Mouse (Mus musculus) CH12.LX (cell line): ENCODE measurements around the gene Styk1. TPM values are rescaled to one million over a fixed set of nuclear protein-coding genes. Genes with fewer than 3 reads are reported as not detected.

Experiments used
- DNase-seq: peaks from one replicate; pipeline ENCODE4 v3.0.0-alpha.2; 2013; ENCODE audit errors: extremely low read depth
- H3K27ac ChIP-seq: 2 replicates; pipeline ENCODE4 v1.5.1; 2012; ENCODE audit warnings: low read depth, mild to moderate bottlenecking, control low read depth, moderate library complexity; ENCODE audit not compliant: insufficient read depth
- H3K27me3 ChIP-seq: replicated peaks from 2 replicates; pipeline ENCODE3; 2012; ENCODE audit warnings: inconsistent platforms
- H3K36me3 ChIP-seq, 2 experiments: replicated peaks in 1 of 2; 2 replicates each; pipeline versions ENCODE3 to v1.6.1; 2012; ENCODE audit warnings: inconsistent platforms in 1 of 2, low read length in 1 of 2, mild to moderate bottlenecking in 1 of 2, mixed read lengths in 1 of 2, moderate library complexity in 1 of 2; ENCODE audit not compliant: control insufficient read depth in 1 of 2, insufficient read depth in 1 of 2
- H3K4me1 ChIP-seq, 2 experiments: 2 replicates each; pipeline ENCODE4 v1.6.1; 2012; ENCODE audit warnings: inconsistent platforms in 1 of 2, moderate library complexity in 1 of 2; ENCODE audit not compliant: insufficient read depth in 2 of 2, control insufficient read depth in 1 of 2
- H3K4me2 ChIP-seq: 2 replicates; pipeline ENCODE4 v1.6.1; 2012; ENCODE audit warnings: low read depth, mild to moderate bottlenecking, control low read depth; ENCODE audit not compliant: poor library complexity, insufficient read depth, severe bottlenecking
- H3K4me3 ChIP-seq, 3 experiments: fragments of 150-350 bp in 1 of 3; sonication (generic) in 1 of 3; replicated peaks in 1 of 3; 2 replicates each; pipeline versions ENCODE3 to v1.5.1; 2011 to 2012; ENCODE audit warnings: low read depth in 2 of 3, low read length in 2 of 3, mild to moderate bottlenecking in 2 of 3, moderate library complexity in 2 of 3, control low read depth in 1 of 3, improper control_type of control experiment in 1 of 3, inconsistent platforms in 1 of 3, mixed read lengths in 1 of 3; ENCODE audit not compliant: poor library complexity in 1 of 3
- H3K79me2 ChIP-seq: replicated peaks from 2 replicates; pipeline ENCODE4 v1.6.1; 2012; ENCODE audit warnings: mild to moderate bottlenecking, moderate library complexity; ENCODE audit not compliant: control insufficient read depth, poor library complexity, insufficient read depth, severe bottlenecking; ENCODE audit errors: extremely low read depth
- H3K9ac ChIP-seq: 2 replicates; pipeline ENCODE4 v1.6.1; 2012; ENCODE audit warnings: low read depth, mild to moderate bottlenecking, control low read depth, moderate library complexity; ENCODE audit not compliant: insufficient read depth
- H3K9me3 ChIP-seq: replicated peaks from 2 replicates; pipeline ENCODE3; 2012; ENCODE audit warnings: low read length, inconsistent platforms, mixed read lengths
- E2F4 ChIP-seq: IDR thresholded peaks from 2 replicates; pipeline ENCODE4 v1.6.1; 2011; ENCODE audit warnings: low read depth, low read length, improper control_type of control experiment; ENCODE audit not compliant: insufficient replicate concordance
- ELF1 ChIP-seq: IDR thresholded peaks from 2 replicates; pipeline ENCODE4 v1.6.1; 2014; ENCODE audit warnings: low read depth, mild to moderate bottlenecking, inconsistent platforms, low read length, improper control_type of control experiment
- GABPA ChIP-seq: IDR thresholded peaks from 2 replicates; pipeline ENCODE4 v1.6.1; 2012; ENCODE audit warnings: low read depth, low read length, improper control_type of control experiment, inconsistent platforms; ENCODE audit not compliant: insufficient replicate concordance
- HCFC1 ChIP-seq: IDR thresholded peaks from 2 replicates; pipeline ENCODE4 v1.6.1; 2012; ENCODE audit warnings: low read depth, mild to moderate bottlenecking, inconsistent platforms, low read length, improper control_type of control experiment
- JUN ChIP-seq: IDR thresholded peaks from 2 replicates; pipeline ENCODE4 v1.6.1; 2011; ENCODE audit warnings: low read depth, mild to moderate bottlenecking, low read length, improper control_type of control experiment, moderate library complexity; ENCODE audit not compliant: insufficient read depth
- KAT2A ChIP-seq: IDR thresholded peaks from 2 replicates; pipeline ENCODE4 v1.6.1; 2012; ENCODE audit warnings: low read length, improper control_type of control experiment, inconsistent platforms; ENCODE audit not compliant: insufficient replicate concordance
- MAFK ChIP-seq: IDR thresholded peaks from 2 replicates; pipeline ENCODE4 v1.6.1; 2011; ENCODE audit warnings: low read length, improper control_type of control experiment; ENCODE audit not compliant: insufficient replicate concordance
- MAX ChIP-seq: IDR thresholded peaks from 2 replicates; pipeline ENCODE4 v1.6.1; 2011; ENCODE audit warnings: low read length, improper control_type of control experiment
- MEF2A ChIP-seq: IDR thresholded peaks from 2 replicates; pipeline ENCODE4 v1.6.1; 2014; ENCODE audit warnings: low read depth, mild to moderate bottlenecking, inconsistent platforms, low read length, improper control_type of control experiment, borderline replicate concordance
- NELFE ChIP-seq: IDR thresholded peaks from 2 replicates; pipeline ENCODE4 v1.6.1; 2011; ENCODE audit warnings: low read depth, low read length, improper control_type of control experiment
- PAX5 ChIP-seq: IDR thresholded peaks from 2 replicates; pipeline ENCODE4 v1.6.1; 2012; ENCODE audit warnings: low read length, inconsistent platforms, mixed read lengths
- POLR2AphosphoS2 ChIP-seq: IDR thresholded peaks from 2 replicates; pipeline ENCODE4 v1.6.1; 2011; ENCODE audit warnings: low read depth, low read length, improper control_type of control experiment
- RAD21 ChIP-seq: IDR thresholded peaks from 2 replicates; pipeline ENCODE4 v1.6.1; 2011; ENCODE audit warnings: low read depth, mild to moderate bottlenecking, low read length, improper control_type of control experiment, moderate library complexity
- RCOR1 ChIP-seq: conservative IDR thresholded peaks from 2 replicates; pipeline ENCODE4 v1.6.1; 2012; ENCODE audit warnings: low read depth, mild to moderate bottlenecking, inconsistent platforms, low read length, improper control_type of control experiment
- SIN3A ChIP-seq: IDR thresholded peaks from 2 replicates; pipeline ENCODE4 v1.6.1; 2012; ENCODE audit warnings: low read length, improper control_type of control experiment, inconsistent platforms
- TCF12 ChIP-seq: IDR thresholded peaks from 2 replicates; pipeline ENCODE4 v1.6.1; 2014; ENCODE audit warnings: low read depth, mild to moderate bottlenecking, inconsistent platforms, low read length, improper control_type of control experiment
- ZMIZ1 ChIP-seq: IDR thresholded peaks from 2 replicates; pipeline ENCODE4 v1.6.1; 2012; ENCODE audit warnings: low read depth, mild to moderate bottlenecking, inconsistent platforms, low read length, improper control_type of control experiment
- dilution Hi-C: fragments of 300-500 bp; cut with MboI; formaldehyde crosslinking; loops from 2 replicates; pipeline ENCODE4 v1.14.3; 2020; ENCODE audit warnings: low sequenced_read_pairs; ENCODE audit not compliant: extremely low pct_unique_long_range_greater_than_20kb, extremely low pct_ligation_motif_present
- in situ Hi-C: fragments of 300-500 bp; cut with MboI; formaldehyde crosslinking; loops from 3 replicates; pipeline ENCODE4 v1.14.3; 2019; ENCODE audit warnings: low sequenced_read_pairs, low pct_ligation_motif_present, low pct_unique_long_range_greater_than_20kb, mixed read lengths
- polyA plus RNA-seq: library from polyadenylated mRNA; unstranded; fragments of >175 nt; gene quantifications from 2 replicates; pipeline ENCODE4 v1.2.1, GENCODE M21; 2012; ENCODE audit warnings: low read depth; ENCODE audit not compliant: insufficient read length
- total RNA-seq, 2 experiments: library from RNA; depleted of rRNA; stranded (reverse); fragments of 300-350 nt in 1 of 2; fragments of >200 nt in 1 of 2; gene quantifications; 2 replicates each; pipeline ENCODE4 v1.2.3; 2012 to 2014

The Styk1 gene
- total and polyA plus RNA-seq, 3 experiments, result not detected

DNA sequence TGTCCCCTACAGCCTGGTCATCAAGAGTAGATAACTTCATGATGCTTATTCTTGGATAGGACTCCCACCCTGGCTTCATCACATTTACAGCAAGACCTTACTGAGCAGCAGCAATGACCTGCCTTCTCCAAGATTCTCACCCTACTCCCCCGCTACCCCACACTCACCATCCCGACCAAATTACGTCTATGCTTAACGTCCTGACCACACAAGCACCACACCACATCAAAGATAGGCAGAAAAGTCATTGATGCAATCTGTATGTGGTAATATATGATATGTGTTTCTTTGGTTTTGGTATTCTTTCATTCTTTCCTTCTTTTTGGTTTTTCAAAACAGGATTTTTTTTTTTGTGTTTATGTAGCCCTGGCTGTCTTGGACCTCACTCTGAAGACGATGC, 19.8 kb upstream of the Styk1 start:
- no peak for TF ChIP-seq ELF1
- no peak overlapping the region for H3K27ac ChIP-seq
- no peaks in the 10 kb centered on the region for H3K27me3 ChIP-seq
- H3K4me3 ChIP-seq, result no peak overlapping the region
- peaks cover 70 to 98% of the 10 kb centered on the region in 2 experiments for H3K36me3 ChIP-seq
- no peaks in the 10 kb centered on the region for H3K9me3 ChIP-seq
- in situ Hi-C loops, result loop anchor here (25.0 kb wide), 1 partner anchor 1786 kb away; the partner anchor contains the start of genes Klrd1 and Klre1
- dilution Hi-C loops, result no loop called here
- no peak overlapping the region for H3K9ac ChIP-seq
- H3K4me2 ChIP-seq, result no peak overlapping the region
- no peaks in the 10 kb centered on the region for H3K4me1 ChIP-seq
- no peak for DNase-seq
- H3K79me2 ChIP-seq, result peaks cover 47% of the 10 kb centered on the region

DNA sequence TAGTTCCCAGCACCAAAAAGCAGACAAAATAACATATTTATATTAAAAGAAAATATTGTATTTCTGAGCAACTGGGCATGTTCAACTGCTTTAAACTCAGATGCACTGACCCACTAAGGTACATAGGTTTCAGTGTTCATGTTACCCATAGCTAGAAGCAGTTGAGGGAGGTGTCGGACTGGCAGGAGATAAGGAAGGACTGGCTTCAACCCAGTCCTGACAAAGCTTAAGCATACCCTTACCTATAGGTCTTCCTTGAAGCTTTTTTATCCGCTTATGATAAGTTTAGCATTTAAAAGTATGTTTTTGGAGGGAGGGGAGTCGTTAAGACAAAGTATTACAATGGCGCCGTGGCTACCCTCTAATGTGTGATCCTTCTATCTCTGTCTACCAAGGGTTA, 17.4 kb upstream of the Styk1 start:
- Histone ChIP-seq H3K9me3 (no peaks in the 10 kb centered on the region), H3K4me3 (no peak overlapping the region), H3K9ac (no peak overlapping the region), H3K27me3 (no peaks in the 10 kb centered on the region), H3K4me1 (no peaks in the 10 kb centered on the region), H3K27ac (no peak overlapping the region), H3K4me2 (no peak overlapping the region), H3K79me2 (peaks cover 43% of the 10 kb centered on the region), H3K36me3 (peaks cover 79 to 98% of the 10 kb centered on the region in 2 experiments)
- in situ Hi-C loops (loop anchor here (25.0 kb wide), 1 partner anchor 1783 kb away; the partner anchor contains the start of genes Klrd1 and Klre1), dilution Hi-C loops (no loop called here)
- no peak for DNase-seq
- no peak for TF ChIP-seq HCFC1
- TF ChIP-seq MAX, result no peak
- no peak for TF ChIP-seq SIN3A
- no peak for TF ChIP-seq ZMIZ1
- TF ChIP-seq POLR2AphosphoS2, result no peak
- TF ChIP-seq RAD21, result no peak
- TF ChIP-seq GABPA, result no peak
- no peak for TF ChIP-seq KAT2A
- TF ChIP-seq JUN, result no peak
- TF ChIP-seq TCF12, result no peak
- TF ChIP-seq E2F4, result no peak
- TF ChIP-seq RCOR1, result no peak
- TF ChIP-seq MAFK, result no peak
- no peak for TF ChIP-seq MEF2A
- TF ChIP-seq PAX5, result no peak
- no peak for TF ChIP-seq NELFE
- TF ChIP-seq, all 38 proteins: peak for 0
